Mouse (Mus musculus): ENCODE measurements around the gene Ppp4r2.

The Ppp4r2 gene

GRCm38 (mm10) chr6:100884594-100885225 lies 51.3 kb downstream of the Ppp4r2 start:
- DNase-seq (ENCODE audit: low spot score), result no peak

DNA sequence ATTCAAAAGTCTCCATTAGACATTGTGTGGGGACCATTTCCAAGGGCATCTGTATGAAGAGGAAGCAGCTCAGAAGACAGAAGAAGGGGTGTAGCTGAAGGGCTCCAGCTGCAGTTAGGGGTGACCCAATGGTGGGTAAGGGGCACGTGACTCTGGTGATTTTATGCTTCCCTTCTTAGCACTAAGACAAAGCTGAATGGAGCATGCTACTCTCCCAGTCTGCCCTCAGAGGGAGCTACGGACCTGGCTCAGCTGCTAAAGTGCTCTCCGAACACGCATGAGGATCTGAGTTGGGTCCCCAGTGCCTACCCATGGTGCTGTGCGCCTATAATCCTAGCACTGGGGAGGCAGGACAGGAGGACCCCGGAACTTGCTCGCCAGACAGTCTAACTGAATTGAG lies 52.0 kb downstream of the Ppp4r2 start:
- no peak for DNase-seq (ENCODE audit: low spot score)

- no peak for DNase-seq (ENCODE audit: low spot score)
These were observed 53.6 kb downstream of the Ppp4r2 start for GRCm38 (mm10) chr6:100887012-100887411.

DNA sequence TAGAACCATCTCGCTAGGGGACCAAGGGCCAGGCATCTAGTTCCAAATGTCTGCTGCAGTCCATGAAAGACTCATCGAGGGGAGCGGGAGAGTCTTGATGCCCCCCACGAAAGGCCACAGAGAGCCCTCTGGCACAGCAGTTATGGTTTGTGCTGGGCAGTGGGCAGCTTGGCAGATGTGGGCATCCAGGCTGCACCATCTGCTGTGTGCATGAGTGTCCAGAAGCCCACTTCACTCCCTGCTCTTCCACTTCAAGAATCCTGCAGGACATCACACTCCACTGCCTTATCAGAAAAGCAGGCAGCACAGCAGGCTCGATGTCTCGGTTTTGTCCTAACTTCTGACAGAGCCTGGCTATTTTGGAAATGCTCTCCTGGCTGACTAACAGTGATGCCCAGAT lies 55.9 kb downstream of the Ppp4r2 start:
- no peak for DNase-seq (ENCODE audit: low spot score)

DNA sequence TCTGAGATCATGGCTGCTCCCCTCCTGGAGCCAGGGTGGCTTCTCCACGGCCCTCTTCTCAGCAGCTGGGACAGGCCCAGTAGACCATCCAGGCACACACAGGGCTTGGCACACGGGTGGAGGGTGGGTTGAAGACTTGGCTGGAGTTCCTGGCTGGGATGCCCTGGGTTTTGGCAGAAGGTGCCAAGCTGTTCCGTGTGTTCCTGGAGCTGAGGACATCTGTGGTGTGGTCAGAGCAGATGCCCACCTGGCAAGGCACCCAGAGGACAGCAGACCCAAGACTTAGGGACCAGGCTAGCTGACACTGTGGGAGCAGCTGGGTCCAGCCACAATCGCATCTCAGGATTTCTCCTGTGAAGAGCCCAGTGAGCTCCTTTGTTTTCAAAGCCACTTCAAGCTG lies 59.1 kb downstream of the Ppp4r2 start:
- DNase-seq (ENCODE audit: low spot score), result peak; percentile 58

DNA sequence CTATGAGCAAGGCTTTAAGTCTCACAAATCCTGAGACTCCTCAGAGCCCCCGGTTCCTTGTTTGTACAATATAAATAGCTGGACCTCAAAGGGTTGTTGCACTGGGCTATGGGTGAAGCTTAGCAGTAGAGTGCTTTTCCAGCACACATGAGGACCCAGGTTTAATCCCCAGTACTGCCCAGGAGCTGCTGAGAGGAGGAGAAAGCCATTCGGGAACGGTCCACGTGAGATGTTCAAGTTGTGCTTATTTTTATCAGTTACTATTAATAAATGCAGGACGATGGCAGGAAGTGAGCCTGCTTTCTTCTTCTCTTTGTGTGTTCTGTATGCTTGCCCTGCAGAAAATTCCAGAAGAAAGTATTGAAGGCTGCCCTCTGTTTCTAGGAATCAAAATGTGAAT lies 59.7 kb downstream of the Ppp4r2 start:
- no peak for DNase-seq (ENCODE audit: low spot score)

- no peak for DNase-seq (ENCODE audit: low spot score)
These were observed 61.8 kb downstream of the Ppp4r2 start for GRCm38 (mm10) chr6:100895183-100895582.

DNA sequence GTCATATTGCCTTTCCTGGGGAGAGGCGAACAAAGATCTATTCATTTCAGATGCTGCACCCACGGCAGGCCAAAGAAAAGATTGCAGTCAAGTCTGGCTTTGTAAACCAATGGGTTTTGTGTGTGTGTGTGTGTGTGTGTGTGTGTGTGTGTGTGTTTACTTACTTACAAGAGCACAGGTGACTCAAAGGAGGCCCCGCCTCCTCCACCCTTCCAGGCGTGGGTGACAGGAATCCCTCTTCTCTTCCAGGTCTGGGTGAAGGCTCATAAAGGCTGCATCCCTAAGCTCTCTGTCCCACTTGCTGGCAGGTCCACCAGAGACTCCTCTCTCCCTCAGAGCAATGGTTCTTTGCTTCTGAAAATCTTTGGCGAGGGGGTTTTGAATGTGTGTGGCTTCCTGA lies 63.5 kb downstream of the Ppp4r2 start:
- no peak for DNase-seq (ENCODE audit: low spot score)

GRCm38 (mm10) chr6:100904463-100904862 lies 71.0 kb downstream of the Ppp4r2 start:
- no peak for DNase-seq (ENCODE audit: low spot score)

DNA sequence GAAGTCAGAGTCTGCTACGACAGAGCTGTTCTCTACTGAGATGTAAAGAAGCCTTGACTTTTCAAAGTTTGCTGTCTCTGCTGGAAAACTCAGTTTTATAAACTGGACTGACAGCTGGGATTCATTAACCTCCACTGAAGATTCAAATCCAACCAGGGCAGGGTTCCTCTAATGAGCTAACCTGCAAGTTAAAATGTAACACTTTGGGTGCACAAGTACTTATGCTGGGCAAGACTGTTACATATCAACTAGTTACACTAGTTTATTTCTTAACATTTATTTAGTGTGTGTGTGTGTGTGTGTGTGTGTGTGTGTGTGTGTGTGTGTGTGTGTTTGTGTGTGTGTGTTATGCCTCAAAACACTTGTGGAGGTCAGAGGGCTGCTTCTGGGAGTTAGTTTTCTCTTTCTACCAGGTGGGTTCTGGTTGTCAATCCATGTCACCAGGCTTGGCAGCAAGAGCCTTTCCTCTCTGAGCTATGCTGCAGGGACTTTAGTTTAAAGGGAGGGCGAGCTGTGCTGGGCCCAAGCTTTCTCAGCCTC lies 76.8 kb downstream of the Ppp4r2 start:
- no peak for DNase-seq (ENCODE audit: low spot score)
